Mouse (Mus musculus): ENCODE results near the gene Taz. TPM values are rescaled to one million over a fixed set of nuclear protein-coding genes. Genes with fewer than 3 reads are reported as not detected.

Taz gene
- polyA plus RNA-seq, 1 experiment from 2014 or later: 93.3 TPM

DNA sequence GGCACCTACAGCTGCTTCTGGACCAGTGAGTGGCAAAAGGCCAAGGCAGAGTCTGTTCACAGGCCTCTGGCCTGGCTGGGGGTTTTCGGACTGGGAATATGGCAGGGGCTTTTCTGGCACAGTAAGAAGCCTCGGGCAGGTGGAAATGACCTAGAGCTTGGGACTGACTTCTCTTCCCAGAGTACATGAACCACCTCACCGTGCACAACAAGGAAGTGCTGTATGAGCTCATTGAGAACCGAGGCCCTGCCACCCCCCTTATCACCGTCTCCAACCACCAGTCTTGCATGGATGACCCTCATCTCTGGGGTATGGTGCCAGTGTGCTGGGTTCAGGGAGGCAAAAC is 1.4 kb downstream of the Taz start:
- WGBS: 43% methylated on average over 5 of the region's 5 CpGs

GRCm38 (mm10) chrX:74293431-74293830 is 11.7 kb downstream of the Taz start:
- WGBS: 77% methylated on average over 4 of the region's 4 CpGs
- no peak overlapping the region for H3K9ac ChIP-seq

More for the DNA sequence above, 1.4 kb downstream of the Taz start:
- Histone ChIP-seq H3K4me1 (0 out of 2 replicates have a peak, but pooled peaks cover 7% of the 10 kb centered on the region), H3K4me3 (peak overlapping the region; percentile 57), H3K27me3 (replicated peaks) (no peaks in the 10 kb centered on the region), H3K36me3 (no peaks in the 10 kb centered on the region), H3K27ac (no peak overlapping the region), H3K9me3 (no peaks in the 10 kb centered on the region), H3K4me2 (replicated peaks) (peak overlapping the region; percentile 70), H3K9ac (peak overlapping the region; percentile 69)
- no peak; the same call in 1 of the 2 replicates for ATAC-seq (ENCODE audit: low FRiP score, low read depth)

DNA sequence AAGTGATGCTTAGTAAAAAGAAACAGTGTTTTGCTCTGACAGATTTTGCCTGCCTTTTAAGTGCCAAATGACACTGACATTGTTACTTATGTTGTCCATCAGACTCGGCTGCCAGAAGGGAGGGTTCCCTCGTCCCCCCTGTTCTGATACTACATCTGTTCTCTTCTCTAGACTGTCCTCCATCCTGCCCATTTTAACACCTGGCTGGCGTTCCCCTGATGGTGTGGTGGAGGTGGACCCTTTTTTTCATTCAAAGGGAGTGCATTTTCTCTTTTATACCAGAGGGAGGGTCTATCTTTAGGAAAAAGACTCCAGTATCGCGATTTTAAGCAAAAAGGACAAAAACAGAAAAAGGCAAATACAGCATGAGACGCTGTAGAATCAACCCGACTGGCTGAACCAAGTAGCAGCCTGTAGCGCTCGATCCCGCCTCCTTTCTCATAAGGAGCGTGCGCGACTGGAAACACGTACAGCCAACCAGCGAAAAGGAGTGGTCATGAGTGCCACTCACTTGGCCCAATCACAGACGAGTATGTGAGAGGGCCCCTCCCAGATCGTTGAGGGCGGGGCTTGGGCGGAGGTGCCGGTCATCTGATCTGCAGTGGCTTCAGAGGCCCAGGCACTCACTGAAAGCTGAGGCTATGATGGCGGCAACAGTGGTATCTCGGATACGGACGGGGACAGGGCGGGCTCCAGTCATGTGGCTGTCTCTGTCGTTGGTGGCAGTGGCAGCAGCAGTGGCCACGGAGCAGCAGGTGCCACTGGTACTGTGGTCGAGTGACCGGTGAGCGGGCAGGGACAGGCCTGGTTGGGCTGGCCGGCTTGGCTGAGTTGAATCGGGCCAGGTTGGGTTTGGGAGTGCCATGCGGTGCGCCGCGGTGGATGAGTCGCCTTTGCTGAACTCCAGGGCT is 15.1 kb downstream of the Taz start, which contains the start of gene Atp6ap1:
Gene Atp6ap1 (plus strand): TSS at position 560 of the 911 bp plus-strand sequence.
- ATAC-seq (ENCODE audit: low FRiP score, low read depth): peak; percentile 97
- Histone ChIP-seq H3K4me1 (no peaks in the 10 kb centered on the region), H3K9me3 (no peaks in the 10 kb centered on the region), H3K9ac (peak within 1 kb of the TSS; percentile 75), H3K27me3 (replicated peaks) (no peaks in the 10 kb centered on the region), H3K27ac (no peak within 1 kb of the TSS), H3K4me3 (peak within 1 kb of the TSS; percentile 63), H3K4me2 (replicated peaks) (peak within 1 kb of the TSS; percentile 67), H3K36me3 (peaks cover 18% of the 10 kb centered on the region)
- WGBS: 18% methylated on average over 37 of the region's 37 CpGs

More at GRCm38 (mm10) chrX:74293431-74293830, 11.7 kb downstream of the Taz start:
- Histone ChIP-seq H3K36me3 (peaks cover 8% of the 10 kb centered on the region; the same call in 1 of the 2 replicates), H3K4me3 (no peak overlapping the region), H3K27me3 (replicated peaks) (no peaks in the 10 kb centered on the region), H3K27ac (no peak overlapping the region), H3K9me3 (no peaks in the 10 kb centered on the region), H3K4me2 (replicated peaks) (no peak overlapping the region), H3K4me1 (no peaks in the 10 kb centered on the region)
- no peak for ATAC-seq (ENCODE audit: low FRiP score, low read depth)

DNA sequence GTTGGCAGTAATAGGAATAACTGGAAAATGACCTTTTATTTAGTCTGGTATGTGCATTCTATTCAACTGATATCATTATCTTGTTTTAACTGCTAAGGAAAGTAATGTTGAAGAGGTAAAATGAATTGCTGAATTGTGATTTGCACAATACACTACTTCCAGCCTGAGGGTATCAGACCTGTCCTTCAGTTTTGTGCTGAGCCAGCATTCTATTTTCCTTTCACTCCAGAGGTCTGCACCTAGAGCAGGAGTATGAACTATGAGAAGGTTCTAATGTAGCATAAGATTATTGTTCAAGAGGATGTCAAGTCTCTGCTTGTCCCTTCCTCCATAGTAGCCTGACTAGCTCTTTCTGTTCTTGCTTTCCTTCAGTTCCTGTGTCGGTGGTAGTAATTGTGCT is 16.6 kb downstream of the Taz start:
- Histone ChIP-seq H3K4me3 (no peak overlapping the region), H3K9me3 (no peaks in the 10 kb centered on the region), H3K27ac (no peak overlapping the region), H3K36me3 (peaks cover 24% of the 10 kb centered on the region), H3K4me2 (replicated peaks) (no peak overlapping the region), H3K9ac (no peak overlapping the region), H3K27me3 (replicated peaks) (no peaks in the 10 kb centered on the region), H3K4me1 (no peaks in the 10 kb centered on the region)
- 100% methylated on average over 1 of the region's 1 CpGs for WGBS
- no peak for ATAC-seq (ENCODE audit: low FRiP score, low read depth)

DNA sequence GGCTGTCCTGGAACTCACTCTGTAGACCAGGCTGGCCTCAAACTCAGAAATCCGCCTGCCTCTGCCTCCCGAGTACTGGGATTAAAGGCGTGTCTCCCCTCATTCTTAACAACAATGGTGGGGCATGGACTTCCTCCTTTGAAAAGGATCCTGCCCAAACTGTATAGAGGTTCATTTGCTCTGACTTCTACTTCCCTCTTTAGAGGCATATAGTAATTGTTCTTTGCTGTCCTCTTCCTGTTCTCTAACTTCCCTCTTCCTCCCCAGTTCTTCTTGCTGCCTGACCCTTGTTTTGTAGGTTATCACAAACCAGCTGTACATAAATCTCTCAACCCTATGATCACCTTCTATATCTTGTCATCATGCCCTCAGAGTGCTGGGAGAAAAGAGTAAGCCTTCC is 18.0 kb downstream of the Taz start:
- no peak overlapping the region for H3K4me3 ChIP-seq
- H3K9me3 ChIP-seq: no peaks in the 10 kb centered on the region
- WGBS: 85% methylated on average over 3 of the region's 3 CpGs
- no peak overlapping the region for H3K27ac ChIP-seq
- no peak overlapping the region for H3K4me2 ChIP-seq (replicated peaks)
- no peak overlapping the region for H3K9ac ChIP-seq
- peaks cover 29% of the 10 kb centered on the region for H3K36me3 ChIP-seq
- ATAC-seq (ENCODE audit: low FRiP score, low read depth): no peak
- H3K4me1 ChIP-seq: no peaks in the 10 kb centered on the region
- H3K27me3 ChIP-seq (replicated peaks): no peaks in the 10 kb centered on the region

GRCm38 (mm10) chrX:74304867-74305700 is 23.4 kb downstream of the Taz start, which contains the start of gene Gdi1:
Gene Gdi1, plus strand, starts transcription at chrX:74304998.
- H3K9ac ChIP-seq: peak within 1 kb of the TSS; percentile 73
- peak within 1 kb of the TSS; percentile 58 for H3K4me3 ChIP-seq
- H3K9me3 ChIP-seq: no peaks in the 10 kb centered on the region
- peak; percentile 82 for ATAC-seq (ENCODE audit: low FRiP score, low read depth)
- 15% methylated on average over 41 of the region's 41 CpGs for WGBS
- peak within 1 kb of the TSS; percentile 75 for H3K4me2 ChIP-seq (replicated peaks)
- H3K4me1 ChIP-seq: peaks cover 8% of the 10 kb centered on the region
- H3K27me3 ChIP-seq (replicated peaks): no peaks in the 10 kb centered on the region
- H3K36me3 ChIP-seq: peaks cover 47% of the 10 kb centered on the region
- H3K27ac ChIP-seq: peak within 1 kb of the TSS; percentile 64

DNA sequence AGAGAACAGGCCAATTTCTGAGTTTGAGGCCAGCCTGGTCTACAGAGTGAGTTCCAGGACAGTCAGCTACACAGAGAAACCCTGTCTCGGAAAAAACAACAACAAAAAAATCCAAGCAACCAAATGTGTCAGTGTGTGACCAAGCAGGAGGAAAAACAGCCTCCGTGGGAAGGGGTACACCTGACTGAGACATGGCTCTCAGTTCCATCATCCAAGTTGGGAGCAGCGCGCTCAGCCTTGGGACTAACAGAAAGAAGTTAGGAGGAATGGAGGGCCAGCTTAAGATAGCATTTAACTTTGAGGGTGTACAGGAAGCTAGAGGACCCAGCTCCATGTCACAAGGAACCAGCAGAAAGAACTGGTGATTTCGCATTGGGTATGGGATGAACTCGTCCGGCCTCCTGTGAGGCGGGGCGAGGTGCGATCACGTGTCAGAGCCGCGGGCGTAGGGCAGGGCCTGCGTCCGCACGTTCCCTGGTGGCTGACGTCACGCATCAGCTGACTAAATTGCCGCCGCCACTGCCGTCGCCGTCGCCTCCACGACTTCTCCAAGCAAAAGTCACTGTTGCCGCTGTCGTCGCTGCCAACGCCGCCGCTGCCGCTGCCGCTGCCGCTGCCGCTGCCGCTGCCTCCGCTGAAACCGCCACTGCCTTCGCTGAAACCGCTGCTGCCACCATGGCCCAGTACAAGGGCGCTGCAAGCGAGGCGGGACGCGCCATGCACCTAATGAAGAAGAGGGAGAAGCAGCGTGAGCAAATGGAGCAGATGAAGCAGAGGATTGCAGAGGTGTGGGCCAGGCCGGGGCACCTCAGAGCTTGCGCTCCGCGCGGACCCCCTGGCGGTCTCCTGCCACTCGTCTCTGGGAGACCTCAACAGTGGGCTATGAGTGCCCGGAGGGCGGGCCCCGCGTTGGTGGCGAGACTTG is 31.1 kb downstream of the Taz start, which contains the start of gene Fam50a:
Gene Fam50a (plus strand): TSS at position 494 of the 925 bp plus-strand sequence.
- Histone ChIP-seq H3K9ac (peak within 1 kb of the TSS; percentile 77), H3K4me1 (peaks cover 3% of the 10 kb centered on the region; the same call in 1 of the 2 replicates), H3K4me2 (replicated peaks) (peak within 1 kb of the TSS; percentile 71), H3K27ac (peak within 1 kb of the TSS; percentile 53), H3K4me3 (peak within 1 kb of the TSS; percentile 52), H3K9me3 (no peaks in the 10 kb centered on the region), H3K27me3 (replicated peaks) (no peaks in the 10 kb centered on the region), H3K36me3 (peaks cover 21% of the 10 kb centered on the region)
- 21% methylated on average over 59 of the region's 59 CpGs for WGBS
- ATAC-seq (ENCODE audit: low FRiP score, low read depth): peak; percentile 96

- ATAC-seq (ENCODE audit: low FRiP score, low read depth): peak; percentile 95
- Histone ChIP-seq H3K4me3 (peak within 1 kb of the TSS; percentile 53), H3K4me2 (replicated peaks) (peak within 1 kb of the TSS; percentile 64), H3K9ac (peak within 1 kb of the TSS; percentile 64), H3K27ac (no peak within 1 kb of the TSS; the same call in 1 of the 2 replicates), H3K27me3 (replicated peaks) (no peaks in the 10 kb centered on the region), H3K36me3 (peaks cover 13% of the 10 kb centered on the region; the same call in 1 of the 2 replicates), H3K4me1 (peaks cover 22% of the 10 kb centered on the region), H3K9me3 (no peaks in the 10 kb centered on the region)
- 10% methylated on average over 21 of the region's 30 CpGs for WGBS
Observed at GRCm38 (mm10) chrX:74328725-74329161, 47.0 kb downstream of the Taz start, which contains the start of gene Plxna3. Gene Plxna3, plus strand, starts transcription at chrX:74329066.

- Histone ChIP-seq H3K27ac (no peak overlapping the region), H3K27me3 (replicated peaks) (no peaks in the 10 kb centered on the region), H3K9me3 (no peaks in the 10 kb centered on the region), H3K36me3 (peaks cover 18% of the 10 kb centered on the region), H3K9ac (peak overlapping the region; percentile 64), H3K4me1 (peaks cover 22% of the 10 kb centered on the region), H3K4me3 (peak overlapping the region; percentile 53), H3K4me2 (replicated peaks) (peak overlapping the region; percentile 64)
- 26% methylated on average over 10 of the region's 10 CpGs for WGBS
- ATAC-seq (ENCODE audit: low FRiP score, low read depth): peak; percentile 57
Observed at GRCm38 (mm10) chrX:74329215-74329671, 47.5 kb downstream of the Taz start.

GRCm38 (mm10) chrX:74330166-74330930 is 48.6 kb downstream of the Taz start:
- peaks cover 25% of the 10 kb centered on the region for H3K36me3 ChIP-seq
- 44% methylated on average over 2 of the region's 2 CpGs for WGBS
- H3K4me3 ChIP-seq: peak overlapping the region; percentile 53
- H3K9ac ChIP-seq: peak overlapping the region; percentile 64
- H3K4me2 ChIP-seq (replicated peaks): peak overlapping the region; percentile 64
- ATAC-seq (ENCODE audit: low FRiP score, low read depth): no peak
- H3K4me1 ChIP-seq: peaks cover 22% of the 10 kb centered on the region
- no peaks in the 10 kb centered on the region for H3K9me3 ChIP-seq
- no peaks in the 10 kb centered on the region for H3K27me3 ChIP-seq (replicated peaks)
- no peak overlapping the region; the same call in 1 of the 2 replicates for H3K27ac ChIP-seq
